Mouse (Mus musculus): Measurements from ENCODE around the gene Itgam.

GRCm38 (mm10) chr7:128133596-128133995 is 71.2 kb downstream of the Itgam start:
- TF ChIP-seq HCFC1 (IDR thresholded peaks at IDR 0.05; ENCODE audit: borderline replicate concordance, insufficient read depth, low read length) (no peak), CHD2 (IDR thresholded peaks at IDR 0.05; ENCODE audit: low read depth, low read length) (no peak), ZNF384 (IDR thresholded peaks at IDR 0.05; ENCODE audit: low read depth, low read length) (no peak), MAFK (IDR thresholded peaks at IDR 0.05; ENCODE audit: insufficient read depth, low read depth, low read length) (no peak), ZC3H11A (IDR thresholded peaks at IDR 0.05; ENCODE audit: borderline replicate concordance, low read depth, low read length) (no peak)
